ENCODE assay signal across 14 mouse cellular contexts in the genomic region with DNA sequence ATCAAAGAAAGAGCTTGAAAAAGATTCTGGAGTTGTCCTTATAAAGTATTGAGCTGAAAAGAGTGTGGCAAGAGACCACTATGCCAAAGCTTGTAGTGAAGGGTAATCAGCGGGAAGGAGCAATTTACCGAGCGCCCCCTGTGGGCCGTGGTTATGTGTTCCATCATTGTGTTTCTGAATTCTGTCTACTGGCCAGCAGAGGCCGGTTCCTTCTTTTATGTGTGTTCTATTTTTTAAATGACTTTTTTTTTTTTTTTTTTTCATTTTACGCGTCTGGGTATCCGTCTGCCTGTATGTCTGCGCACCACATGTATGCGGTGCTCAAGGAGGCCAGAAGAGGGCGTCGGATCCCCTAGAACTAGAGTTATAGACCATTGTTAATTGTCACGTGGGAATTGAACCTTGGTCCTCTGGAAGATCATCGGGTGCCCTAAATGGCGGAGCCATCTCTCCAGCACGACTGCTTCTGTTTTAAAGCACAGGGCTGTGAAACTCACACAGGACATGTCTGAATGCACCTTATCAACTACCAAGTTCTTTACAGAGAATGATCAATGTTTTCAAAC.
A peak's percentile ranks its signal among the peaks of the same experiment; 100 is the strongest.
DNase-seq lines count a peak whose midpoint lies in the region; ATAC-seq and TF ChIP-seq lines count a peak whose summit lies in the region.
"Had no signal": no experiment of that assay in that cellular context is flagged by ENCODE, and none has a peak within 500 bp of the region (broad histone marks: within the 10 kb centered on the region; RNA-seq: fewer than 3 reads in every experiment).

No protein-coding gene starts in this region.

- 0 out of 2 replicates have a peak, but pooled peaks have one; percentile 17 for TF ChIP-seq CTCF in lung, embryonic 14.5 days (IDR thresholded peaks at IDR 0.05; ENCODE audit: low read depth)
- TF ChIP-seq CTCF in E14TG2a.4 (conservative IDR thresholded peaks at IDR 0.05; ENCODE audit: low read length) = peak; percentile 59

- intact Hi-C loops in heart, postnatal 25 days (cut with DNase I) = loop anchor here (5.0 kb wide), 1 partner anchor 308 kb away; no protein-coding TSS in a partner anchor

- no peaks in the 10 kb centered on the region for H3K9me3 ChIP-seq in lung, embryonic 14.5 days (ENCODE audit: low read depth, low read length)
- H3K9me3 ChIP-seq in E14TG2a.4 (ENCODE audit: low read length) = no peaks in the 10 kb centered on the region
- no peaks in the 10 kb centered on the region; the same call in 1 of the 2 replicates for H3K9me3 ChIP-seq in kidney, embryonic 16.5 days (ENCODE audit: low read length)

- H3K4me2 ChIP-seq in lung, embryonic 14.5 days = no peak overlapping the region
- H3K4me2 ChIP-seq in kidney, embryonic 16.5 days (replicated peaks; ENCODE audit: low read depth, low read length) = no peak overlapping the region
- H3K4me2 ChIP-seq: liver, embryonic 11.5 days had no signal

- ATAC-seq in lung, embryonic 14.5 days (ENCODE audit: insufficient read depth) = no peak
- ATAC-seq in kidney, embryonic 16.5 days (ENCODE audit: low FRiP score, low TSS enrichment) = no peak

- peak; percentile 61 for DNase-seq in heart, adult 11 months
- no peak for DNase-seq in heart, postnatal 25 days (ENCODE audit: low spot score)
- DNase-seq in lung, embryonic 14.5 days = peak; percentile 21
- DNase-seq in lung, adult 18-20 months = no peak
- peak; percentile 59 for DNase-seq in ZHBTc4 (ENCODE audit: low read depth, low spot score)
- DNase-seq: adrenal gland, postnatal 10 days; heart, postnatal 14 days; kidney, postnatal 10 days; retina, postnatal 1 day; thymus, adult 18-20 months had no signal

- H3K9ac ChIP-seq in lung, embryonic 14.5 days = no peak overlapping the region
- no peak overlapping the region for H3K9ac ChIP-seq in kidney, embryonic 16.5 days (replicated peaks; ENCODE audit: low read length)

- H3K4me3 ChIP-seq in lung, embryonic 14.5 days (ENCODE audit: low read depth, low read length) = no peak overlapping the region
- H3K4me3 ChIP-seq in E14TG2a.4 (replicated peaks; ENCODE audit: low read length) = no peak overlapping the region
- no peak overlapping the region for H3K4me3 ChIP-seq in kidney, embryonic 16.5 days (ENCODE audit: low read length)
- H3K4me3 ChIP-seq: myocyte had no signal

- WGBS in lung, embryonic 14.5 days = 87% methylated on average over 16 of the region's 16 CpGs
- WGBS in kidney, embryonic 16.5 days = 91% methylated on average over 16 of the region's 16 CpGs

- H3K27ac ChIP-seq in lung, embryonic 14.5 days (ENCODE audit: low read depth) = no peak overlapping the region
- H3K27ac ChIP-seq in kidney, embryonic 16.5 days (ENCODE audit: low read length) = no peak overlapping the region

- no peaks in the 10 kb centered on the region for H3K27me3 ChIP-seq in lung, embryonic 14.5 days (ENCODE audit: insufficient read depth, low read length)
- peaks cover 7% of the 10 kb centered on the region for H3K27me3 ChIP-seq in E14TG2a.4 (ENCODE audit: insufficient read depth, low read length)
- no peaks in the 10 kb centered on the region for H3K27me3 ChIP-seq in kidney, embryonic 16.5 days (ENCODE audit: insufficient read depth, low read length)

- H3K36me3 ChIP-seq in lung, embryonic 14.5 days (ENCODE audit: insufficient read depth) = no peaks in the 10 kb centered on the region
- H3K36me3 ChIP-seq in E14TG2a.4 (ENCODE audit: insufficient read depth, low read length) = no peaks in the 10 kb centered on the region
- no peaks in the 10 kb centered on the region for H3K36me3 ChIP-seq in kidney, embryonic 16.5 days (ENCODE audit: insufficient read depth, low read length)

- no peaks in the 10 kb centered on the region for H3K4me1 ChIP-seq in lung, embryonic 14.5 days (ENCODE audit: insufficient read depth)
- H3K4me1 ChIP-seq in E14TG2a.4 (replicated peaks; ENCODE audit: low read depth, low read length) = no peaks in the 10 kb centered on the region
- peaks cover 6% of the 10 kb centered on the region; the same call in 1 of the 2 replicates for H3K4me1 ChIP-seq in kidney, embryonic 16.5 days (ENCODE audit: insufficient read depth, low read length)

Comparison
In these comparisons a context has a peak if more than half of its experiments do, and no peak if none do; other contexts are left out.
1. DNase-seq: peak in heart, adult 11 months (single experiment), lung, embryonic 14.5 days (single experiment) and ZHBTc4 (single experiment); none in heart, postnatal 25 days (single experiment) and lung, adult 18-20 months (0 of 2).